Mouse (Mus musculus) C2C12 (cell line): Measurements from ENCODE around the gene Acp4.
"Not testable (repeated sequence)": the region's sequence is repeated elsewhere in the genome, so short reads cannot be mapped to it uniquely, and the experiment has no call there.

ENCODE experiments used
- CEBPB ChIP-seq: IDR thresholded peaks from one replicate; pipeline ENCODE4 v1.6.1; 2011; ENCODE audit warnings: low read depth, mild to moderate bottlenecking, control low read depth, moderate library complexity
- CTCF ChIP-seq: IDR thresholded peaks from one replicate; pipeline ENCODE4 v1.5.1; 2011; ENCODE audit not compliant: control insufficient read depth, insufficient read depth, insufficient read length
- FOSL1 ChIP-seq: IDR thresholded peaks from one replicate; pipeline ENCODE4 v1.8.0; 2011; ENCODE audit warnings: mild to moderate bottlenecking, low read length; ENCODE audit not compliant: poor library complexity, insufficient read depth, severe bottlenecking
- MAX ChIP-seq: IDR thresholded peaks from one replicate; pipeline ENCODE4 v1.6.1; 2011; ENCODE audit warnings: mild to moderate bottlenecking, control low read depth
- MYOD1 ChIP-seq: IDR thresholded peaks from one replicate; pipeline ENCODE4 v1.6.1; 2011; ENCODE audit warnings: low read depth; ENCODE audit not compliant: control insufficient read depth, insufficient read length
- MYOG ChIP-seq: IDR thresholded peaks from one replicate; pipeline ENCODE4 v1.6.1; 2011; ENCODE audit not compliant: control insufficient read depth, insufficient read length; ENCODE audit errors: extremely low read depth

DNA sequence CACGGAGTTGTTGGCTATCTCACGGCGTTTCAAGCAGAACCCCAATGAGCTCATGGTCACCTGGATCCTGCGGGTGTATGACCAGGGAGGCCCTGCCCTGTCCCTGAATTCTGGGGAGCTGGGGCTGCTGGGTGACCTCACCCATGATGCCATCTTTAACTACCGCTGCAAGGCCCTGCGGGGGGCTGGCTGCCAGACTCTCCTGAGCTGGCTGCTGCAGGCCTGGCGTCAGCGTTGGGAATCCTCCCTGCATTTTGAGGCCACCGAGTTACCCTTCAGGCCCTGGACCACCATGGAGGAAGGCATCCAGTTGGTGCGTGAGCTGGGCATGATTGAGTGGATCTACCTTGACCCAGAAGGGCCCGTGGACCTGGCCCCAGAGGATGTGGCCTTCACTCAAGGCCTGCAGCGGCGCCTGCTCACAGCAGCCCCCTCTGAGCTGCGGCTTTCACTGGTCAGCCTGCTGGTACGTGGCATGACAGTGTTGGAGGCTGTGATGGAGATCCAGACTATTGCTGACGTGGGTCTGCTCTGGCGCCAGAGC, 6.4 kb downstream of the Acp4 start:
- not testable (repeated sequence) for TF ChIP-seq CTCF, MAX, MYOD1, MYOG, CEBPB, FOSL1
